Mouse (Mus musculus) testis, postnatal 14 days (tissue): ENCODE measurements around the gene Abcc12.

Experiments
- DNase-seq: peaks from one replicate; pipeline ENCODE4 v3.0.0; 2021; ENCODE audit warnings: low spot score

The Abcc12 gene

GRCm38 (mm10) chr8:86512131-86512792 is 68.2 kb downstream of the Abcc12 start:
- DNase-seq = no peak

GRCm38 (mm10) chr8:86501341-86501740 is 79.1 kb downstream of the Abcc12 start:
- DNase-seq = no peak

GRCm38 (mm10) chr8:86495056-86495455 is 85.4 kb downstream of the Abcc12 start:
- no peak for DNase-seq

- DNase-seq = no peak
These were observed 86.6 kb downstream of the Abcc12 start for GRCm38 (mm10) chr8:86493841-86494240.

- DNase-seq = no peak
These were observed 95.1 kb downstream of the Abcc12 start for GRCm38 (mm10) chr8:86485411-86485810.

- DNase-seq = no peak
These were observed 96.2 kb downstream of the Abcc12 start for GRCm38 (mm10) chr8:86484244-86484643.

GRCm38 (mm10) chr8:86482116-86482515 is 98.4 kb downstream of the Abcc12 start:
- DNase-seq = no peak

- no peak for DNase-seq
These were observed 104.6 kb downstream of the Abcc12 start for GRCm38 (mm10) chr8:86475711-86476438.

- no peak for DNase-seq
These were observed 106.0 kb downstream of the Abcc12 start for GRCm38 (mm10) chr8:86474461-86474860.

GRCm38 (mm10) chr8:86473121-86473520 is 107.4 kb downstream of the Abcc12 start:
- DNase-seq = no peak

- no peak for DNase-seq
These were observed 109.8 kb downstream of the Abcc12 start for GRCm38 (mm10) chr8:86470717-86471116.

GRCm38 (mm10) chr8:86463215-86463614 is 117.3 kb downstream of the Abcc12 start:
- DNase-seq = no peak

- DNase-seq = no peak
These were observed 120.1 kb downstream of the Abcc12 start for GRCm38 (mm10) chr8:86460372-86460771.

GRCm38 (mm10) chr8:86453697-86454480 is 126.6 kb downstream of the Abcc12 start:
- DNase-seq = no peak

- DNase-seq = no peak
These were observed 130.5 kb downstream of the Abcc12 start for GRCm38 (mm10) chr8:86449870-86450515.

GRCm38 (mm10) chr8:86445516-86445915 is 135.0 kb downstream of the Abcc12 start:
- no peak for DNase-seq

GRCm38 (mm10) chr8:86443744-86444143 is 136.7 kb downstream of the Abcc12 start:
- DNase-seq = no peak

GRCm38 (mm10) chr8:86438983-86439299 is 141.5 kb downstream of the Abcc12 start:
- DNase-seq = no peak

GRCm38 (mm10) chr8:86438133-86438982 is 142.1 kb downstream of the Abcc12 start:
- DNase-seq = no peak

GRCm38 (mm10) chr8:86437418-86437817 is 143.1 kb downstream of the Abcc12 start:
- DNase-seq = no peak
